Mouse (Mus musculus): ENCODE data around the gene Art3. TPM values are rescaled to one million over a fixed set of nuclear protein-coding genes. Genes with fewer than 3 reads are reported as not detected.

Gene Art3
- total RNA-seq, 2 experiments from 2014 or later: 4.1 to 5.6 TPM

DNA sequence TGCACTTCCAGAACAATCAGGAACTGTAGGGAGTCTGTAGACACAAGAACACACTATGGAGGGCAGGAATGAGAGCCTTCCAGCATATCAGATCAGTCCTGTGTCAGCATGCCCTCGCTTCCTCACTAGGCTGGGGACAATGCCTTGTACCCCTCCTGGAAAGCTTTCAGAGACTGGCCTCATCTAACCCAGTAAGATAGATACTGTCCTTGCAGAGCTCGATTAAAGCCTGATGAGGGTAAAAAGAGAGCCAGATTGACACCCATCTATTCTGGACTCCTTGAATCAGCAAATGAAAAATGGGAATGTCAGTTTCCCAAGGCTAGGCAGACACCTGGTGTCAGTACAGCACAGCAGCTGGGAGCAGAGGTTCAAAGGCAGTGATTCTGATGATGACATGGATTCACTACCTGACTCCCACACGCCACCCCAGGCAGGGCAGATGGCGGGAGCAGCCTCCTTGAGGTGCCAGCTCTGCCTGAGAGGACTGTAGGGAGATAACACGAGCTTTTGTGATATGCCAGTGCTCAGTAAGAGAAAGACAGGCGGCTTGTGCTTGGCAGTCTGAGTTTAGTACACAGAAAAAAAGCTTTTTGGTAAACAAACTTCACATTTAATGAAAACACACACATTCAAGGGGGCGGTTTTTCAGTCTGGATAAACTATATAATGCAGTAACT, 80.0 kb downstream of the Art3 start:
- intact Hi-C loops (cut with DNase I): no loop called here
- DNase-seq: no peak

DNA sequence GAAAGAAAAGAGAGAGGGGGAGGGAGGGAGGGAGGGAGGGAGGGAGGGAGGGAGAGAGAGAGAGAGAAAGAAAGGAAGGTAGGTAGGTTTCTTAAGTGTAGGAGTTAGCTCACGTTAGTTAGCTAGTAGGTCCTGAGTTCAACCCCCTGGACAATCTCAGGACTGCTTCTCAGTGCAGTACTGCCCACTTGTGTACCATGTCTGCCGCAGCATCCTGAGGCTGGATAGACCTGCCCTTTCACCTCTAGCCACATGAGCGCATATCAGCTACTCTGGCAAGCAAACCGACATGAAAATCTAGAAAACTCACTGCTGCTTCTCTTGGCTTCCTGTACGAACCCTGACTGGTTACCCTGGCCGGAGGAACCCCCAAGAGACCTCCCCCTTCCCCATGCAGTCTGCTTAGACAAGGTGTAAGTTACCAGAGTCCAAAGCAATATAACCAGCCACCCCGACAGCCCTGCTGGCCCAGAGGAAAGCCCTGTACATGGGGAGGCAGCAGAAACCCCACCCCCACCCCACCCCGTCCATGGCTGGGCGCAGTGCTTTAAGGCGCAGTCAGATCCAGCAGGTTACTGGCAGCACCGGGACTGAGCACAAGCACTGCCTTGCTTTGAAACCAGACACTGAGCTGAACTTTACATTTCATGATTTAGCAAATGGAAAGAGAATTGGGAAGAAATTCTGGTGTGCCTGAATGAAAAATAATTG, 81.8 kb downstream of the Art3 start:
- DNase-seq: no peak
- intact Hi-C loops (cut with DNase I): no loop called here

GRCm38 (mm10) chr5:92413982-92414375, 82.4 kb downstream of the Art3 start:
- intact Hi-C loops (cut with DNase I): no loop called here

GRCm38 (mm10) chr5:92424126-92424525, 92.5 kb downstream of the Art3 start:
- no peak for DNase-seq
- intact Hi-C loops (cut with DNase I): no loop called here

More at GRCm38 (mm10) chr5:92413982-92414375, 82.4 kb downstream of the Art3 start:
- DNase-seq: no peak

DNA sequence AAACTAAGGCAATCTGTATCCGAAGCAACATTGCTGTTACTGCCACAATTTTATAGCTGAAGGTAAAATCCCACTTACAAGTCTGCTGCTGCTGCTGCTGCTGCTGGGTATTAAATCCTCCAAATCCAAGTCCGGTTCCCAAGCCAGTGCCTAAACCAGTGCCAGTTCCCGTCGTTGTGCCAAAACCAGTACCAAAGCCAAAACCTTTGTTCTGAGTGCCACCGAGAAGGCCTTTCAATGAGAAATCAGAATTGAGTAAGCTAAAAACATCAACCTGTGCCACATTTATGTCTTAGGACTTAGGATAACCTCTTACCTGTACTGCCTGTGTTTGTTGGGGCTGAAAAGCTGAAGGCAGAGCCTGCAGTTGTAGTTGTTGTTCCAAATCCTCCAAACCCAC, 99.1 kb downstream of the Art3 start:
- intact Hi-C loops (cut with DNase I): no loop called here
- no peak for DNase-seq

GRCm38 (mm10) chr5:92431611-92432010, 100.0 kb downstream of the Art3 start:
- DNase-seq: no peak
- intact Hi-C loops (cut with DNase I): no loop called here

GRCm38 (mm10) chr5:92434070-92434469, 102.4 kb downstream of the Art3 start:
- intact Hi-C loops (cut with DNase I): no loop called here
- DNase-seq: no peak

GRCm38 (mm10) chr5:92434571-92434985, 103.0 kb downstream of the Art3 start:
- DNase-seq: no peak
- intact Hi-C loops (cut with DNase I): no loop called here

DNA sequence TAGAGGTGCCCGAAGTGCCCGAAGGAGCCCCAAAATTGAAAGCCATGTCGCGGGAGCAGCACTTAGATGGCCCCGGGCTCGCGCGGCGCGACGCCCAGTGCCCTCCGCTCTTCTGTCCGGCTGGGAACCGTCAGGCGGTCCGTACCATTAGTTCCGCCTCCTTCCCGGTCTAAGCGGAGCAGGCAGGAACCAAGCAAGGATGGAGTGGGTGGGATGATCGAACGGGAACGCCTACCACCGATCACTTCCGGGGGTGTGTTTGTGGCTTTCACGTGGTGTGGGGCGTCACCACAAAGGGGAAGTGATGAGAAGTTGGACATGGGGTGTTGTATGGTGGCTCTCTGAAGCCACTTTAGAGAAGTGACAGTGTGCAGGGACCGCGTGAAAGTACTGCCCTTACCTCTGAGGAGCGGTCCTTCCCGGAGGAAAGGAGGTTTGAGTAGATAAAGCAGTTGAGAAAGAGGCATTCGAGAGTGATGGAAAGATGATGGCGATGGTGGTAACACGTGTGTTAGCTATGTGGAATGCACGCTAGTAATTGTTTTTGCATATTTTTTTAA, 103.5 kb downstream of the Art3 start, which contains the start of gene Nup54:
Nup54 (minus strand) TSS at position 195 of the 560 bp plus-strand sequence.
- peak; percentile 94 for DNase-seq
- intact Hi-C loops (cut with DNase I): no loop called here

- intact Hi-C loops (cut with DNase I): no loop called here
- DNase-seq: no peak
Measured at GRCm38 (mm10) chr5:92438540-92438939, 106.9 kb downstream of the Art3 start.

- DNase-seq: no peak
- intact Hi-C loops (cut with DNase I): no loop called here
Measured at GRCm38 (mm10) chr5:92441494-92441893, 109.9 kb downstream of the Art3 start.

DNA sequence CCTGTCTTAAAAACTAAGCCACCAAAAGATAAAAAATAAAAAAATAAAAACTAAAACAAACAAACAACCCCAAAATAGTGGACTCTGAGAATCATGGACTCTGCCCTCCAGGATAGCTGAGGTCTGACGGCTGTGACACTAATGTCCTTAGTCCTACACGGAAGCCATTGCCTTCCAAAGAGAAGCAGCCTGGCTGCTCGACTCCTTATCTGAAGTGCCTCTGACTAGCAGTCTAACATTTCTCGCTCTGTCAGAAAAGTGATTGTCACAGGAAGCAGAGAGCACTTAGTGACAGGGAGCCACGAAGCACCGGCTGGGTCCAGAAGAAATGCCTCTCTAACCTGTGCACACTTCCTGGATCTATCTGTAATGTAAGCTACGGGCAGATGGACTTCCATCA, 111.3 kb downstream of the Art3 start:
- intact Hi-C loops (cut with DNase I): no loop called here
- no peak for DNase-seq

DNA sequence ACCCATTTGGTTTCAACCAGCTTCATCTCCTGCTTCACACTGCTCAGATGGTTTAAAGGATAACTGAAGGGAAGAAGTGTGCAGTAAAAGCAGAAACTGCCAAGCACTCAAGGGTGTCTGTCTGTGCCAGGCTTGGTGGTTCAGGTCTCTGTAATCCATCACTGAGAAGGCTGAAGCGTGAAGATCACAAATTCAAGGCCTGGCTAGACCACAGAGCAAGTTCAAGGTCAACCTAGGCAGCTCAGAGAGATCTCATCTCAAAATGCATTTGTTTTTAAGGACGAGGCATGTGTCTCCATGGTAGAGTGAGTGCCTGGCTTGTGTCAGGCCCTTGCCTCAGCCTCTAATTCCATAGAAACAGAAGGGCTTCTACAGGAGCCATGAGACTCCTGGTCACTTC, 113.4 kb downstream of the Art3 start:
- no peak for DNase-seq
- intact Hi-C loops (cut with DNase I): no loop called here

- intact Hi-C loops (cut with DNase I): no loop called here
- DNase-seq: no peak
Measured at GRCm38 (mm10) chr5:92446736-92447135, 115.1 kb downstream of the Art3 start.

DNA sequence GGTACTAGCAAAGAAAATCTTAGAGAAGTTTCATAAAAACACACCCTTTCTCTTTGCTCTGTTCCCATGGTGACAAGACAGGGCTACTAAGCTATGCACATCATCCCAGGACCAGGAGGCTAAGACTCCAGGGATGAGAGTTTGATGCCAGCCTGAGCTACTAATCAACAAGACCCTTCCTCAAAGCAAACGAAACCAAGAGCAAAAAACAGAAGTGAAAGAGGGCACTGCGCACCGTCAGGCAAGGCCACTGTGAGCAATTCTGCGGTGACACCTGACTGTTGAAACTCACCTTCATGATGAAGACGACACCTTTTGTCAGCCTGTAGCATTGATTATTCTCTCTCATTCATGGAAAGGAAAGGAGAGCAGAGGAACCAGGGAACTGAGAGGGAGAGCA, 121.2 kb downstream of the Art3 start:
- intact Hi-C loops (cut with DNase I): no loop called here
- DNase-seq: no peak

GRCm38 (mm10) chr5:92457410-92457809, 125.8 kb downstream of the Art3 start:
- DNase-seq: no peak
- intact Hi-C loops (cut with DNase I): no loop called here

DNA sequence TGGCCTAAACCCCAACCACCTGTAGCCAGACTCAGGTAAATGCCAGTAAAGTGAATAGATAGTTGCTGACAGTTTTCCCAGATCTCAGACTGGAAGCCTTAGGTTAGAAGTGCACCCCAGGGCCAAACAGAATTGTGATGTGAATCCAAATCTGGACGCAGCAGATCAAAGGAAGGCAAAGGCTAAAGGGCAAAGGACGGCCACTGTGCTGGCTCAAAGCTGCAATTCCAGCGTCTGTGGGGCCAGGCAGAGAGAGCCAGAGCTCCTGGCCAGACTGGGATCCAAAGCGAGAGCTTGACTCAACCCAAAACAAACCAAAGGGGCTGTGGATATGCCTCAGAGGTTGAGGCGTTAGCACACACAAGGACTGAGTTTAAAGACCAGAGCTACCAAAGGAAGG, 127.1 kb downstream of the Art3 start:
- intact Hi-C loops (cut with DNase I): no loop called here

DNA sequence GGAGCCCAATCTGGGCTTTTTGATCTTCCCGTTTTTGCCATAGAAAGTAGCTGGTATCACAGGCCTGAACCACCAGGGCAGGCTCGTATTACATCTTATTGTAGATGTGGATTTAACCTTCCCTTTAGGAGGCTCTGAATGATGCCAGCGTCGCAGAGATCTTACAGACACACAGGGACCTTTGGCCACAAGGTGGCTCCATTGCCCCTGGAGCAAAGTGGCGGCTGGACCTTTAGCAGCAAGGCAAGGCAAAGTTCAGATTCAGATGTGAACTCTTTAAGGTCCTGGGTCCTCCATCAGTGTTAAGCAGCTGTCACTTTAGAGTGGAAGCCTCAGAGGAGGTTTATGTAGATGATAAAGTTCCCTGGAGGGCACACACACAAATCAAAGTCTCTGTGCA, 129.7 kb downstream of the Art3 start:
- intact Hi-C loops (cut with DNase I): no loop called here
- DNase-seq: peak; percentile 73

More for the DNA sequence above, 127.1 kb downstream of the Art3 start:
- DNase-seq: no peak
